Mouse (Mus musculus): ENCODE measurements at regions not wholly inside any gene's neighbourhood (a gene's known extent, or its start where the extent isn't known, plus 50 kb on each side); places are given as distances from the start of the nearest gene placed in this dataset.

DNA sequence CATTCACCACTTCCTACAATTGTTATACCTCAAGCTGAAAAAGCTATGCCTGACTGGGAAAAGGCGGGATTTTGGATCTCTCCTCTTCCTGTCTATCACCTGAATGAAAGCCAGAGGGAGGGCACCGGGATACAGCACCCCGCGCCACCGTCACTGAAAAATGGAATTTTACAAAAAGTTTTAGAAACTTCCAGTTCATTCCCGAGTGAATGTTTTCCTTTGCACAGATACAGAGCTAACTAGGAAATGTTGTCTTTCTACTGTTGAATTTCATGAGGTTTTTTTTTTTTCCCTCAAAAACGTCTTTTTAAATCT is 194.6 kb downstream of the Gm13691 start:
- Histone ChIP-seq H3K4me1 (peaks cover 20% of the 10 kb centered on the region), H3K27me3 (ENCODE audit: low read depth, poor library complexity, severe bottlenecking) (no peaks in the 10 kb centered on the region), H3K4me3 (no peak overlapping the region), H3K27ac (replicated peaks) (peak overlapping the region; percentile 46; the same call in 1 of the 2 replicates), H3K9me3 (replicated peaks) (no peaks in the 10 kb centered on the region), H3K36me3 (no peaks in the 10 kb centered on the region)
- DNase-seq (ENCODE audit: low spot score): no peak
- 85% methylated on average over 7 of the region's 7 CpGs for WGBS

DNA sequence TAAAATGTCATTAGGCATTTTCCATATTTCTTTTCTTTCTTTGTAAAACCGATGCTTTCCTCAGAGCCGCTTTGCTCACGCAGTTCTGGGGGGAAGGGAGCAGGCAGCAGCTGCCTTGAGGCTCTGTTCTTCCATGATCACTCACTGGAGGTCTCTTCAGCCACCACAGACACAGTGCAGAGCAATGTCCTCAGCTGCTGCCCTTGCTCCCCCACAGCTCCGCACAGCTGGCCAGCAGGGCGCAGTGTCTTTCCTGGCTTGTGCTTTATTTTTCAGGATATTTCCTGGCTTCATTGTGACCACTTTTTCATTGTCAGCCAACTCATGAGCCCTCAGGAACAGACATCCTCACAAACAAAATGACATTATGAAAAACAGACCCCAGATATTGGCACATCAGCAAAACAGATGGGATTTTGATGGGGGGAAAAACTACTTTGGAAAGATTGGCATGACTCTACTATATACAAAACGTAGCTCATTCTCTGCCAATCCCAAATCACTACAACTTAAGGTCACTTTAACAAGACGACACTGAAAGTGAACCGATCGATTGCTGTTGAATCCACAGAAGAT is 195.9 kb downstream of the Gm13691 start:
- Histone ChIP-seq H3K36me3 (no peaks in the 10 kb centered on the region), H3K4me1 (peaks cover 20% of the 10 kb centered on the region), H3K9me3 (replicated peaks) (no peaks in the 10 kb centered on the region), H3K27ac (replicated peaks) (no peak overlapping the region), H3K4me3 (no peak overlapping the region), H3K27me3 (ENCODE audit: low read depth, poor library complexity, severe bottlenecking) (no peaks in the 10 kb centered on the region)
- DNase-seq (ENCODE audit: low spot score): peak; percentile 19
- WGBS: 58% methylated on average over 9 of the region's 9 CpGs

DNA sequence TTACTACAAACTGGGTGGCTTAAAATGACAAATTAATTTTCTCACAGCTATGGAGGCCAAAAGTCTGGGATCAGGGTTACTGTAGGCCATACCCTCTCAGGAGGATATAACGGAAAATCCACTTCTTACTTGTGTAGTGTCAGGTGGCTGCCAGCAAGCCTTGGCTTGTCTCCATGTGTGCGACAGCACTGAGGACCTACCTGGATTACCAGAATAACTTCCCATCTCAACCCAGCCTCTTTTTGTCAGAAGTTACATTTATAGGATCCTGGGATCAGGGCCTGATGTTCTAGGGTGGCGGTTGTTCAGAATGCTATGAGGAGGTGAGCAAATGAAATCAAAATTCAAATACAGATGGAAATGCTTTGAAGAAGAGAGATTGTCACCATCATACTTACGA is 197.1 kb downstream of the Gm13691 start:
- no peak overlapping the region for H3K4me3 ChIP-seq
- 90% methylated on average over 4 of the region's 4 CpGs for WGBS
- no peaks in the 10 kb centered on the region for H3K27me3 ChIP-seq (ENCODE audit: low read depth, poor library complexity, severe bottlenecking)
- H3K36me3 ChIP-seq: no peaks in the 10 kb centered on the region
- H3K9me3 ChIP-seq (replicated peaks): no peaks in the 10 kb centered on the region
- no peak overlapping the region for H3K27ac ChIP-seq (replicated peaks)
- peaks cover 20% of the 10 kb centered on the region for H3K4me1 ChIP-seq
- no peak for DNase-seq (ENCODE audit: low spot score)

DNA sequence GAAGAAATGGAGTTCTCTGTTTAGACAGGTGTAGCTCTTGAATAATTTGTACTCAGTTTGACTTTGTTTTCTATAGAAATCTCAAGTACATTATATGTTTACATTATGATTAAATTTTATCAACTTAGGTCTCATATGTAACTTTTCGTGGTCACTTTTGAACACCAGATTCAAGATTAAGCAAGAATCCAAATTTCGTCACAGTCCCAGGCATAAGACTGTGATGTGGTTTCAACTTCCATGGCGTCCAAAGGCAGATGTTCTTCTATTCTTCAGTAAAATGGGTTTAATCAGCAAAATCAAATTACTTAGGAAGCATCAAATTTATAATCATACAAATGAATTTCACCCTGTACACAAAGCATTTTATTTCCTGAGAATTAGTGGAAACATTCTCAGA is 198.9 kb downstream of the Gm13691 start:
- no peaks in the 10 kb centered on the region for H3K36me3 ChIP-seq
- H3K27ac ChIP-seq (replicated peaks): no peak overlapping the region
- H3K27me3 ChIP-seq (ENCODE audit: low read depth, poor library complexity, severe bottlenecking): no peaks in the 10 kb centered on the region
- WGBS: 85% methylated on average over 3 of the region's 3 CpGs
- no peak overlapping the region for H3K4me3 ChIP-seq
- DNase-seq (ENCODE audit: low spot score): no peak
- H3K9me3 ChIP-seq (replicated peaks): no peaks in the 10 kb centered on the region
- H3K4me1 ChIP-seq: peaks cover 12% of the 10 kb centered on the region

DNA sequence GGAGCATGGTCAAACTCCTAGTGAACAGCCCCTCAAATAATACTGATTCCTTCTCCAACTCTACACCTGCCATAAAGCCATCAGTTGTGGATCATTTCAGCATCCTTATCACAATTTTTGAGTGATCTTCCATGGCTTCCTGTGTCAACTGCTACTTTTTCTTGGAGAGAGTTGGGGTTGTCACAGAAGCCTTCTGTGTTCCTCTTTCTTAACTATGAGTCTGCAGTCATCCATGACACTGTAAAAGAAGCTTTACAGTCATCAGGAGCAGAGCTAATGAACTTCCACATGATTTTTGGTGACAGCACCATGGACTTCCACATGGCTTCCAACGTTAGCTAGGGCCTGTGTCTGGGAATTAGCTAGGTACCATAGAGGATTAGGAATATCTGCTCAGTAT is 208.1 kb downstream of the Calcrl start:
- H3K4me1 ChIP-seq: no peaks in the 10 kb centered on the region
- H3K36me3 ChIP-seq: no peaks in the 10 kb centered on the region
- no peak overlapping the region for H3K4me3 ChIP-seq
- no peak overlapping the region for H3K27ac ChIP-seq (replicated peaks)
- no peaks in the 10 kb centered on the region for H3K27me3 ChIP-seq (ENCODE audit: low read depth, poor library complexity, severe bottlenecking)
- 95% methylated on average over 1 of the region's 1 CpGs for WGBS
- DNase-seq (ENCODE audit: low spot score): no peak
- no peaks in the 10 kb centered on the region for H3K9me3 ChIP-seq (replicated peaks)

DNA sequence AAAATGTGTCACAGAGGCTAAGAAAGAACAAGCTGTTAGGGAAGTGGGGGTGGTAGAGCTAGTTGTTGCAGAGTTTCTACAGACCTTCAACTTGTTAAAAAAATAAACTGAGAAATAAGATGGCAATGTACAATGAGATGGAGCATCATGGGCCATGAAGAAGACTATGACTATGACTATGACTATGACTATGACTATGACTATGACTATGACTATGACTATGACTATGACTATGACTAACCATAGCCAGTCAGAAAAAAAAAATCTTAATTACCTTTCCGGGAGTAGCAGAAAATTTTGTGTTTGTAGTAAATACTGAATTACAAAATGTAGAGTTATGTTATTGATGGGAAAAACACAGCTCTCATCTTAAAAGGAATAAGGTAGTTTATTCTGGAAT is 203.2 kb downstream of the Calcrl start:
- no peaks in the 10 kb centered on the region for H3K36me3 ChIP-seq

DNA sequence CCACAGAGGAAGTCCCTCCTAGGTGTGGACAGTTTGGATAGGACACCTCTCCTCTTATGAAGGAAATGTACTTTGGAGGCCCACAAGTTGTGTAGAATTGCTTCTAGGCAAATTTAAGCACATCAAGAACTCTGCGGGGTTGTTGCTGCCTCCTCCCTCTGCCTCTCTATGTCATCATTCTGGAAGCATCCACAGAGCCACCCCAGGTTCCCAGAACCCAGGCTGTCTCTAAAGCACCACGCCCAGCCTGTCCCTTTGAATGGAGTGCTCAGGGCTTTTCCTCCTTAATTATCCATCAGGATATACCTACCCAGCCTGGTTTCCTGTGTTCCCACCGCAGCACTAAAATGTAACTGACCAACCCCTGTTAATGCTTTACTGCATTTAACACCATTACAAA is 195.4 kb downstream of the Calcrl start:
- H3K27me3 ChIP-seq (ENCODE audit: low read depth, poor library complexity, severe bottlenecking): no peaks in the 10 kb centered on the region
- no peak for DNase-seq (ENCODE audit: low spot score)
- H3K4me3 ChIP-seq: no peak overlapping the region
- H3K4me1 ChIP-seq: no peaks in the 10 kb centered on the region
- H3K36me3 ChIP-seq: no peaks in the 10 kb centered on the region
- WGBS: 88% methylated on average over 3 of the region's 3 CpGs
- no peak overlapping the region for H3K27ac ChIP-seq (replicated peaks)
- H3K9me3 ChIP-seq (replicated peaks): no peaks in the 10 kb centered on the region

More for the DNA sequence above, 203.2 kb downstream of the Calcrl start:
- Histone ChIP-seq H3K4me3 (no peak overlapping the region), H3K9me3 (replicated peaks) (no peaks in the 10 kb centered on the region), H3K4me1 (no peaks in the 10 kb centered on the region), H3K27me3 (ENCODE audit: low read depth, poor library complexity, severe bottlenecking) (no peaks in the 10 kb centered on the region), H3K27ac (replicated peaks) (no peak overlapping the region)
- 89% methylated on average over 1 of the region's 1 CpGs for WGBS
- no peak for DNase-seq (ENCODE audit: low spot score)

DNA sequence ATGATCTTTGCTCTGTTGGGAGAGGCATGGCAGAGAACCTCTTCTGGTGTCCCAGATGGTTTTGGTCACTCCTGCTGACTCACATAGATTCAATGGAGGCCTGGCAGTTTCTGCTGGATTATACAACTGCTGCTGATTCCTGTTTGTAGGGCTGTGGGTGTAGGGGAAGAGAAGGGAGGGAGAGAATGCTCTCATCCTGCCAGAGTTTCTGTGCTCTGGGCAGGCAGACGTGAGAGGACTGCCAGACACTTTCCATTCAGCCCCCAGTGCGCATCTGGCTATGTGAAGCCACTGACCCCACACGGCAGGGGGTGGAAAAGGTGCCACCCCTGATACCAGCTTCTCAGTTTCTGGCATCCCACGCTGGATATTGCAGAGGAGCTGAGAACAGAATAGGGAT is 189.6 kb downstream of the Calcrl start:
- Histone ChIP-seq H3K27me3 (ENCODE audit: low read depth, poor library complexity, severe bottlenecking) (peaks cover 44% of the 10 kb centered on the region), H3K27ac (replicated peaks) (no peak overlapping the region), H3K36me3 (no peaks in the 10 kb centered on the region), H3K4me3 (no peak overlapping the region), H3K9me3 (replicated peaks) (no peaks in the 10 kb centered on the region; the same call in 1 of the 2 replicates), H3K4me1 (no peaks in the 10 kb centered on the region)
- DNase-seq (ENCODE audit: low spot score): no peak
- 81% methylated on average over 4 of the region's 4 CpGs for WGBS

DNA sequence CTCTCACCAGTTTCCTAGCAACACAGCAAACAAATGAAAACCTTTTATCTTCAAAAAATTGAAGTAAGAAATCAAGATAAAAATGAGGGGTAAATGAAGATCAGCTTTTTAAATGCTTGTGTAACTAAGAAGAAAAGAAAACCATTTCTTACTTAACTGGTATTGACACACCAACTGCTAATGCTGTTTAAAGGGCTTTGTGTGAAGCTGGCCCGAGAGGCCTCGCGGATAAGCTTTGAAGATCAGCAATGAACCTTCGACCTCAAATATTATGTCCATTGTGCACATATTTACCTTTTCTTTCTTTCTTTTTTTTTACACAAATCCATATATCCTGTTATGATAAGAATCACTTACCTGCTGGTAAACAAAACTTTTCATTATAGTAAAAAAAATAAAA is 184.0 kb downstream of the Calcrl start:
- Histone ChIP-seq H3K9me3 (replicated peaks) (no peaks in the 10 kb centered on the region), H3K27ac (replicated peaks) (no peak overlapping the region), H3K4me3 (no peak overlapping the region), H3K4me1 (peaks cover 11% of the 10 kb centered on the region), H3K27me3 (ENCODE audit: low read depth, poor library complexity, severe bottlenecking) (peaks cover 59% of the 10 kb centered on the region), H3K36me3 (no peaks in the 10 kb centered on the region)
- 22% methylated on average over 4 of the region's 4 CpGs for WGBS
- no peak for DNase-seq (ENCODE audit: low spot score)

DNA sequence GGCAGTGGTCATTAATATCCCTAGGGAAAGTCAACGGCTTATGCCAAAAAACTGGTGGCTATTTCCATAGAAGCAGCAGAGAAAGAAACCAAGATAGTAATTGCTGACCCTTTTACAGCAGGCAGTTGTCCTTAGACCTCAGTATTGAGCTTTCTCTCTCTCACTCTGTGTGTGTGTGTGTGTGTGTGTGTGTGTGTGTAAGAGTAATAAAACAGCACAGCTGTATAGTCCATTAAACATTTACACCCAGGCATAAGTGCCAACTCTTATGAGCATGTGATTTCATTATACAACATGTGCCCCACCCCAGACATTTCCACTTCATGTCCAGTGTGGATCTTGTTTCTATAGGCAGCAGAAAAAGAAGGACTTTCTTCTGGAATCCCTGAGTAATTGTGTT is 183.2 kb downstream of the Calcrl start:
- Histone ChIP-seq H3K27ac (replicated peaks) (no peak overlapping the region), H3K36me3 (no peaks in the 10 kb centered on the region), H3K27me3 (ENCODE audit: low read depth, poor library complexity, severe bottlenecking) (peaks cover 59% of the 10 kb centered on the region), H3K9me3 (replicated peaks) (no peaks in the 10 kb centered on the region), H3K4me1 (peaks cover 11% of the 10 kb centered on the region), H3K4me3 (no peak overlapping the region)
- WGBS: 54% methylated on average over 1 of the region's 1 CpGs
- no peak for DNase-seq (ENCODE audit: low spot score)

DNA sequence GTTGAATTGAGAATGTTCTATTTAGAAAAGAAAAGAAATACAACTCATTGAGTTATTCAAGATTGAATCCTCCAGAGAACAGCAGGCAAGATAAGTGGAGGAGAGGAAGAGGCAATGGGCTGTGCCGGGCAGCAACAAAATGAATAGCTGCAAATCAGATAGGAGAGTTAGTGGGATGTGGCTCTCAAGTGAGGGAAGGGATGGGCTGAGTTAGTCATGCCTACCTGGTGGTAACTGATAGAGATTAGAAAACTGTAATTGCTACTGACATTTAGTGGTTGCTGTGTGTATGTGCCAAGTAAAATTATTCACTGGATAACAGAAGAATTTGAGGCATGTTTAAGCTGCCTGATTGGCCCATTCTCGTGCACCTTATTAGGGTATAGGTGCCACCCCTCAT is 179.3 kb downstream of the Calcrl start:
- Histone ChIP-seq H3K27ac (replicated peaks) (no peak overlapping the region), H3K36me3 (no peaks in the 10 kb centered on the region), H3K4me3 (no peak overlapping the region), H3K27me3 (ENCODE audit: low read depth, poor library complexity, severe bottlenecking) (peaks cover 24% of the 10 kb centered on the region), H3K4me1 (peaks cover 11% of the 10 kb centered on the region), H3K9me3 (replicated peaks) (no peaks in the 10 kb centered on the region)
- no peak for DNase-seq (ENCODE audit: low spot score)
- 83% methylated on average over 2 of the region's 2 CpGs for WGBS

DNA sequence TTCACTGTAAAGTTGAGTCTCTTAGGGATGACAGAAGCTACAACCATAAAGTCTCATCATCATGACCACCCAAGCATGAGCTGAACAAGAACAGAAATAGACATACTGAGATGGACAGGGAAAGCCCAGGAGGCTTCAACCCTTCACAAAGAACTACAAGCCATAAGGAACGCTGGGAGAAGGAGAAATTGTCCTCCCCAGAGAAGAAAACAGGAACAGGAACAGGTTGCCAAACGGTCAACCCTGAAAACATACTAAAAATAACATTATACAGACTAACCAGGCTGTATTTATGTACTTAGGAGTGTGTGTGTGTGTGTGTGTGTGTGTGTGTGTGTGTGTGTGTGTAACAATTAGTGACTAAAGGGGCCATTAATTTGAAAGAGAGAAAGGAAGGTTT is 178.6 kb downstream of the Calcrl start:
- Histone ChIP-seq H3K36me3 (no peaks in the 10 kb centered on the region), H3K9me3 (replicated peaks) (no peaks in the 10 kb centered on the region), H3K27me3 (ENCODE audit: low read depth, poor library complexity, severe bottlenecking) (peaks cover 24% of the 10 kb centered on the region), H3K4me3 (no peak overlapping the region), H3K4me1 (peaks cover 8% of the 10 kb centered on the region), H3K27ac (replicated peaks) (no peak overlapping the region)
- no peak for DNase-seq (ENCODE audit: low spot score)
- 76% methylated on average over 2 of the region's 2 CpGs for WGBS

DNA sequence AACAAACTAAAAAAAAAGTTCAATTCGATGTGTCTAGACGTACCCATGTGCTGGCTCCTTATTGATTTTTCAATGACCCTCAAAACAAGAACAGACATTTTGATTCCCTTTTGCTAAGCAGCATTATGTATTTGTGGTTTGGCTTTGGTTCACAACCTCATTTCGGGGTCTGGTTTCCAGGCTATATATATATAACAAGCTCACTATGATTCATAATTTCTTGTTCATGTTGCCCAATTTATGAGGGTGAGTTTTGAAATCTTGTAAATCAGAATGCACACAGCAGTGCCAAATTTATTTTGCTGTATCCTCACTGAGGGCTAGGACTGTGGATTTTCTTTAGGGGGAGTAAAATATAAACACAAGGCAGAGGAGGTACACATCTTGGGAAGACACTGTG is 177.0 kb downstream of the Calcrl start:
- H3K36me3 ChIP-seq: no peaks in the 10 kb centered on the region
- peaks cover 15% of the 10 kb centered on the region for H3K27me3 ChIP-seq (ENCODE audit: low read depth, poor library complexity, severe bottlenecking)
- H3K4me1 ChIP-seq: no peaks in the 10 kb centered on the region
- no peak overlapping the region for H3K4me3 ChIP-seq
- no peaks in the 10 kb centered on the region for H3K9me3 ChIP-seq (replicated peaks)
- DNase-seq (ENCODE audit: low spot score): no peak
- H3K27ac ChIP-seq (replicated peaks): no peak overlapping the region
- 87% methylated on average over 3 of the region's 3 CpGs for WGBS

DNA sequence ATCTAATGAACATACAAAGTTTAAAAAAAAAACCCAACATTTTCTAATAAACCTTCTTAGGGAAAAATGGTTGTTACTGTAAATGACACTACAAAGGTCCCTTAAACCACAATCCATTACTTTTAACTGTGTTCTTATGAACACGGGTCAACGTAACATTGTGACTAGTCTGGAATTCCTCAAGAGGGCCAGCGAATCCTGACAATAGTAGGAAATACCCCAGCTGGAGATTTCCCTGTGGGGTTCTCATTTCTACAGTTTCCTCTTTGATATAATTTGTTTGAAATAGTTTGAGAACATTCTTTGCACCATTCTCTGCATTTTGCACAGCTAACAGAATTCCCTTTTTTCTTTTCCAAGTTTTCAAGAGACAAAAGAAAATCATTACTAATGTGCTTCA is 175.3 kb downstream of the Calcrl start:
- 65% methylated on average over 3 of the region's 3 CpGs for WGBS
- Histone ChIP-seq H3K27ac (replicated peaks) (no peak overlapping the region), H3K36me3 (no peaks in the 10 kb centered on the region), H3K27me3 (ENCODE audit: low read depth, poor library complexity, severe bottlenecking) (peaks cover 5% of the 10 kb centered on the region), H3K9me3 (replicated peaks) (no peaks in the 10 kb centered on the region), H3K4me3 (no peak overlapping the region), H3K4me1 (no peaks in the 10 kb centered on the region)
- no peak for DNase-seq (ENCODE audit: low spot score)
